Mouse (Mus musculus): ENCODE measurements at regions not wholly inside any gene's neighbourhood (a gene's known extent, or its start where the extent isn't known, plus 50 kb on each side); places are given as distances from the start of the nearest gene placed in this dataset.

- TF ChIP-seq POLR2A (IDR thresholded peaks at IDR 0.05; ENCODE audit: low read depth, low read length) (no peak), CTCF (IDR thresholded peaks at IDR 0.05; ENCODE audit: borderline replicate concordance, insufficient read depth, low read length) (no peak)
Measured at GRCm38 (mm10) chr8:103235614-103236013, 450.2 kb upstream of the Cdh11 start.
